Mouse (Mus musculus) retina, postnatal 7 days (tissue): ENCODE results near the gene Efcab12.

ENCODE experiments used
- DNase-seq: peaks from one replicate; pipeline ENCODE4 v3.0.0-alpha.2; 2012; ENCODE audit warnings: low read depth, low spot score

Efcab12 gene

DNA sequence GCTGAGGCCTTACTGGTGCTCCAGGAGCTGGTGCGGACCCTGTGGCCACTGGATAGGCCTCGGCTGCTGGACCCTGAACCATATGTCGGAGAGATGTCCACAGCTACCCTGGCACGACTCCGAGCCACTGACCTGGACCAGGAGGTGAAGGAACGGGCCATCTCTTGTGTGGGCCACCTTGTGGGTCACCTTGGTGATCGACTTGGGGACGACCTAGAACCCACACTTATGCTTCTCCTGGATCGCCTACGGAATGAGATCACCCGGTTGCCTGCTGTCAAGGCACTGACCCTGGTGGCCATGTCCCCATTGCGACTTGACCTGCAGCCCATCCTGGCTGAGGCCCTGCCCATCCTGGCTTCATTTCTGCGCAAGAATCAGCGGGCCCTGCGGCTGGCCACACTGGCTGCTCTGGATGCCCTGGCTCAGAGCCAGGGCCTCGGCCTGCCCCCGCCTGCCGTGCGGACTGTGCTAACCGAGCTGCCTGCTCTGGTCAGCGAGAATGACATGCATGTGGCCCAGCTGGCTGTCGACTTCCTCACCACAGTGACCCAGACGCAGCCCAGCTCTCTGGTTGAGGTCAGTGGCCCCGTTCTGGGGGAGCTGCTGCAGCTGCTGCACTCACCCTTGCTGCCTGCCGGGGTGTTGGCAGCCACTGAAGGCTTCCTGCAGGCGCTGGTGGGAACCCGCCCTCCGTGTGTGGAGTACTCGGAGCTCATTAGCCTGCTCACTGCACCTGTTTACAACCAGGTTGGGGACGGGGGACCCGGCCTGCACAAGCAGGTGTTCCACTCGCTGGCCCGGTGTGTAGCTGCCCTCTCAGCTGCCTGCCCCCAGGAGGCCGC lies 46.1 kb downstream of the Efcab12 start:
- no peak for DNase-seq

DNA sequence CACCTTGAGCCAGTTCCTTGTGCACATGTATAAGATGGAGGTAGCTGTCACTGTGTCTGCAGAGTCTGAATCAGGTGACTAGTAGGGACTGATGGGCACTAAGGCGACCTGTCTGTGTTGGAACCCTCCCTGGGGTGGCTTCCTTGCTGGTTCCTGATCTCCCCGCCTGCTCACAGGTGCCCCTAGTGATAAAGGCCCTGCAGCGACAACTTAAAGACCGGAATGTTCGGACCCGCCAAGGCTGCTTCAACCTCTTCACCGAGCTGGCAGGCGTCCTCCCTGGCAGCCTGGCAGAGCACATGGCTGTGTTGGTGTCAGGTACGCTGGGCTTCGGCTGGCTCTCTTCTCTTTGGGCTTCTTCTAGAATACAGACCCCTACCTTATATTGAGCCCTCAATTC lies 47.2 kb downstream of the Efcab12 start:
- no peak for DNase-seq

DNA sequence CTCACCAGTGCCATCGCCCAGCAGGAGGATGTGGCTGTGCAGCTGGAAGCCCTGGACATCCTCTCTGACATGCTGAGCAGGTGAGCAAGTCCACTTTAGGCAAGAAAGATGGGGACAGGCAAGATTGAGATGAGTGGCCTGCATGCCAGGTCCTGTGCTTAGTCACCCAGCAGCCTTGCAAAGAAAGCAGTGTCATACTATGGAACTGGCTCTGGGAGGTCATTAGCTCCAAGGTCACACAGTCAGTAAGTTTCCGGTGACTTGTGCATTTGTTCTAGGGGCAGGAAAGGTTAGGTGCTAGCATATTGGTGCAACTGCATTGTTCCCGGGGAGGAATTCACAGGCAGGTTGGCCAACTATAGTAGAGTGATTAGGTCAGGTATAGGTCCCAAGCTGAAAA lies 55.4 kb downstream of the Efcab12 start:
- no peak for DNase-seq

DNA sequence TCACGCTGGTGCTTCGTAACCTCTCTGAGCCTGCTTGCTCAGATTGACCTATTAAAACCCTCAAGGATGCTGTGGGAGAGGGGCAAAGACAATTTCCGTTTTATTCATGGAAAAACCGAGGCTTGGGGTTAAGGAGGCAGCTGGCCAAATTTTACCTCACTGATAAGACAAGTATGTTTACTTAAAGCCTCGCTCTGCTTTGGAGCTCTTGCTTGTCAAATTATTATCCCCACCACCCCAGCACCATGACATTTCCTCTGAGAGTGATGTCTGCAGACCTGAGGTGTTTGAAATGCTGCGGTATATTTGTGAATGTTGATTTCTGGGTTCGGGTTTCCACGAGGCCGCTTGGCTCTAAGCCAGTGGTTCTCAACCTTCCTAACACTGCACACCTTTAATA lies 61.8 kb downstream of the Efcab12 start:
- no peak for DNase-seq

DNA sequence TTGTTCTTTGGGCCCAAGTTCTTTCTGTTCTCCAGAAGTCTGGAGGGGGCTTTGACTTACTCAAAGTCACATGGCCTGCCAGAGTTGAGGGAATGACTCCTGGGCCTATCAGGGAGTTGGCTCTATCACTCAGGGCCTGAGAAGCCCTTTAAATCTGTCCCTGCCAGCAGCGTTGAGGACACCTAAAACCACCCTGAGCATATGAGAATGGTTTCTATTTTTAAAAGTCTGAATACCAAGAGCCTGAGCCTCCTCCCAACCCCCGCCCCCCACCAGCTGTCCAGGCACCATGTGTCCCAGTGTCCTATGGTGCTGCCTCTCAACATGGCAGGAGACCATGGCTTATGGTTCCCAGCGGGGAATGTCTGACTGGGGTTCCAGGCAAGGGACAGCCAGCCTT lies 62.4 kb downstream of the Efcab12 start:
- DNase-seq: no peak

DNA sequence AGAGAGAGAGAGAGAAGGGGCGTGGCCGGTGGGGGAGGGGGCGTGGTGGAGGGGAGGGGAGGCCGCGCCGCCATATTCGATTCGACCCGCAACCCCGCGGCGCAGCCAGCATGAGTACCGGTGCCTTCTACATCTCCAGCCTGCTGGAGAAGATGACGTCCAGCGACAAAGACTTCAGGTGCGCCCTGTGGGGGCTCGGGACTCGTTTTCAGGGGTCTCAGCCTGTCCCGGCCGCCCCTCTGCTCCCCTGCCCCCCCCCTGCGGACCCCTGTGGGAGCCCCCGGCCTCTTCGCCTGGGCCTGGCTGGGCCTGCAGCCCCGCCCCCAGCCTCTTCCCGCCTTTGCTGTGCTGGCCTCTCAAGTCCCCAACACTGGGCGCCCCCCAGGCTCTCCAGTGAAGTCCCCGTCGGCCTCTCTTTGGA lies 63.7 kb downstream of the Efcab12 start, which contains the start of gene Cand2:
Cand2 (plus strand) TSS at position 38 of the 421 bp plus-strand sequence.
- peak; percentile 45 for DNase-seq

DNA sequence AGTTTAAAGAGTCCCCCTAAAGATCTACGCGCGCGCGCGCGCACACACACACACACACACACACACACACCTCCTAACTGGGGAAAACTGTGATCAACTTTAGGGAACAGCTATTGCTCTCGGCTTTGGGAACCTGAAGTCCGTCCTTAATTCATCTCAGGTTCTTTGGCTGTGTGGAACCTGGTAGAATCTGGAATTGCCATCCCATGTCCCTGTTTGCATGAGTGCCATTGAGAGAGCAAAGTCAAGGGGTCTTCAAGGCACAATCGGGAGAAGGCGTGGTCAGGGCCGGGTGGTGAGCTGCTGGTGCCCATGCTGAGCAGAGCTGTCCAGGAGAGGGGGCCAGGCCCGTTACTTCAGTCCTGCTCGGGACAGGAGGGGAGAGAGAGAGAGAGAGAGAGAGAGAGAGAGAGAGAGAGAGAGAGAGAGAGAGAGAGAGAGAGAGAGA lies 64.2 kb downstream of the Efcab12 start:
- no peak for DNase-seq

DNA sequence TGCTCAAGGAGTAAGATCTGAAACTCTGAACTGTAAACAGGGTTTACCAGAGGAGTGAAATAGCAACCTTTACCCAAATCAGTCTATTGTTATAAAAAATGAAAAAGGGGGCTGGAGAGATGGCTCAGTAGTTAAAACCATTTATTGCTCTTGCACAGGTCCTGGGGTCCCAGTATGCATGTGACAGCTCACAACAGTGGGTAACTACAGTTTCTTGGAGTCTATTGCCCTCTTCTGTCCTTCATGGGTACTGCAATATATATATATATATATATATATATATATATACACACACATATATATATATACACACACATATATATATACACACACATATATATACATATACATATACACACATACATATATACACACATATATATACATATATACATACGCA lies 65.6 kb downstream of the Efcab12 start:
- no peak for DNase-seq

DNA sequence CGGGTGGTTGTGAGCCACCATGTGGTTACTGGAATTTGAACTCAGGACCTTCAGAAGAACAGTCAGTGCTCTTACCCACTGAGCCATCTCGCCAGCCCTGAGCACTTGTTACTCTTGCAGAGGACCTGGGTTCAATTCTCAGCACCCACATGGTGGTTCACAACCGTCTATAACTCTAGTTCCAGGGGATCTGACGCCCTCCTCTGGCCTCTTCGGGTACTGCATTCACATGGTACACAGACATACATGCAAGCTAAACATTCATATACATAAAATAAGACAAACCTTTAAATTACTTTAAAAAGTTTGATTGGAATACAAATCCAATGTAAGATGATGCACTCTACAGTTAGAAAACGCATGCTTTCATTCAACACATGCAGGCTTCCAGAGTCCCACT lies 66.0 kb downstream of the Efcab12 start:
- no peak for DNase-seq

DNA sequence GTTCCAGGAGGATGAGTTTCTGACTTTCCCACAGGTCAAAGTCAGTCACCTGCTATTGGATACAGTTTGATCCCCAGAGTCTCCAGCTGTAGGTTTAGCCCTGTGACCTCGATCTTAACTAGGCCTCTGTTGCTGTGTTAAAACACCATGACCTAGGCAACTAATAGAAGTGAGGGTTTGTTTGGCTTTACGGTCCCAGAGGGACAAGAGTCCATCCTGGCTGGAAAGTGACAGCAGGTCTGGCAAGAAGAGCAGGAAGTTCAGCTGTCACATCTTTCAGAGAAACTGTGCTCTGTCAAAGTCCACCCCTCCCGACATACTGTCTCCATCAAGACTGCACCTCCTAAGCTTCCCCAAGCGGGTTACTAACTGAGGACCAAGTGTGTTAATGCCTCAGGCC lies 67.4 kb downstream of the Efcab12 start:
- no peak for DNase-seq

DNA sequence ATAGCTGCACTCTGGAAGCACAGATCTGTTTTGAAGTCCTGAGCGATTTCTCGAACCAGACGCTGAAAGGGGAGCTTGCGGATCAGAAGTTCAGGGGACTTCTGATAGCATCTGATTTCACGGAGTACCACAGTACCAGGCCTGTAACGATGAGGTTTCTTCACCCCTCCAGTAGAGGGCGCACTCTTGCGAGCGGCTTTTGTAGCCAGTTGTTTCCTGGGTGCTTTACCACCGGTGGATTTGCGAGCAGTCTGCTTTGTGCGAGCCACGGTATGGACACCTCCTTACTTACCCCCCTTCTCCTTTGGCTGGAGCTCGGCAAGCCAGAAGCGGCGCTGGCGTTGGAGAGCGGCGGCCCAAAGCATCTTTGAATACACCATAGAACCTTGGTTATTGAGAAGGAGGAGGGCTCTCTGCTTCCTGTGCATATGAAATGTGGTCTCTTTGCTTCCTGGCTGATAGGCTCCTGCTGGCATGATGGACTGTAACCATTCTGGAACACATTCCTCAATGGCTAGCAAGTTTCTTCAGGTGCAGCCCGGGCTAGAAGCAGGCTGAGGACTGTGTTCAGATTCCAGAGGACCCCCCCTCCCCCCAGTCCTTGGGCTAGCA lies 68.0 kb downstream of the Efcab12 start:
- DNase-seq: no peak

DNA sequence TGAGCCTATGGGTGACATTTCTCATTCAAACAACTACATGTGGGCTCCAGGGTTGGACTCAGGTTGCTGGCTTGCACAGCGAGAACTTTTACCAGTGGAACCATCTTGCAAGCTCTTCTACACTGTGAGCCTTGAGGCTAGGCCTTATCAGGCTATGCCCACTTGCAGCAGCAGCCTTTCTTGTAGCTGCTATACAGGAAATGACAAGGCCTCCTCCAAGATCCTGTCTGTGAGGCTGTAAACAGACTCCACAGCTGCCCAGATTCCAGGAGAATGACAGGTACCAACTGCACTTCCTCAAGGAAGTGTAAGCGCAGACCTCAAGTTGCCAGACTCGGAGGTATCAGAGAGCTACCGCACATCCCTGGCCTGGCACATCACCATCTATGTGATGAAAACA lies 70.0 kb downstream of the Efcab12 start:
- no peak for DNase-seq

DNA sequence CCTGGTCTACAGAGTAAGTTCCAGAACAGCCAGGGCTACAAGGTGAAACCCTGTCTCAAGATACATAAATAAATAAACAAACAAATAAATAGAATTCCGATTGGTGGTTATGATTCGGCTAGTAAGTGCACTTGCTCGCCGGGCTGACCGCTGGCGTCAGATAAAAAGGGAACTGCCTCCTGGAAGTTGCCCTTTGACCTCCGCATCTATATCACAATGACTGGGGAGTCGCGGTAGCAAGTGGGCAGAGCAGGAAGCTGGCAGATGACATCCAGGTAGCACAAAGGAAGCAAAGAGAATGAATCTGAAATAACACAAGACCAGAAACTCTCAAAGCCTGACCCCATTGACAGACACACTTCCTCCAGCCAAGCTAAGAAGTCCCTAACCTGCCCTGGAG lies 70.9 kb downstream of the Efcab12 start:
- no peak for DNase-seq

DNA sequence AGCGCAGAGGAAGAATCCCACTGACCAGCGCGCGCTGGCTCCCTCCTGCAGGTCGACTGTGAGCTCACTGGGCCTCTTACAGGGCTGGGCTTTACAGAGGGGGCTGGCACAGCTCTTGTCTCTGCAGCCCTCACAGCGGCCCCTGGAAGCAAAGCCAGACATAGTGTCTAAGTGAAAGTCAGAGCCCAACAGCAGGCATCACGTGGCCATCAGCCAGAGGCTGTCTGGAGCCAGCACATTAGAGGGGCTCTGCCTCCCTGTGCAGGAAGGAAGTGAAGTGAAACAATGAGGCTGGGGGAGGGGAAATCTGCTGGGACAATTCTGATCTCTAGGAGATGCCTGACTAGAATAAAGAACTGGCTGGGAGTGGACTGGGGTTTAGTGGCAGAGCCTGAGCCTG lies 74.0 kb downstream of the Efcab12 start:
- peak; percentile 11 for DNase-seq

DNA sequence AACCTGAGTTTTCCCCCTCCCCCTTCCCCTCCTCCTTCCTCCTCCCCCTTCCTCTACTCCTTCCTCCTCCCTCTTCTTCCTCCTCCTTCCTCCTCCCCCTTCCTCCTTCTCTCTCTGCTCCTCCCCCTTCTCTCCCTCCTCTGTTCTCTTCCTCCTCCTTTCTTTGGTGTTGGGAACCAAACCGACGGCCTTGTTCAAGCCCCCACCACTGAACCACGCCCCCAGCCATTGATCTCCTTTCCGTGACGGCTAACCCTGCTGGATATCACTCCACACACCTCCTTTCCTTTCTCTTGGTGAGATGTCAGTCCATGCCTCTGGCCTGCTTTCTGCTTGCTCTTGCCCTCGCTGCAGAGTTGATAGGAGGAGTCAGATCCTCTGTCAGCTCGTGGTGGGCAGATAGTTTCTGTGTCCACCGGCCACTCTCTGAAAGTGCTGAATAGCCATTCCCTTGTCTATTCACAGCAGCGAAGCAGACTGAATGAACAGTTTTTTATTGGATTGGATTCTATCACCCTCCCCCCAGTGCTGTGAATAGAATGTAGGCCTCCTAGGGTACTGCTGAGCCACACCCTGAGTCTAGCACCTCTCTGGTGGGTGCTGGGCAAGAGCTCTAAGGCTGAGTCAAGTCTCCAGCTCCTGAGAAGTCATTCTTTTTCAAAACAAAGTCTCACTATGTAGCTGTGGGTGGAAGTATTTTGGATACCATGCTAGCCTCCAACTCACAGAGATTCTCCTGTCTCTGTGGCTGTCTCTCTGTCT lies 76.0 kb downstream of the Efcab12 start, which contains the start of gene Tmem40:
Tmem40 (minus strand) TSS at position 416 of the 762 bp plus-strand sequence.
- no peak for DNase-seq

DNA sequence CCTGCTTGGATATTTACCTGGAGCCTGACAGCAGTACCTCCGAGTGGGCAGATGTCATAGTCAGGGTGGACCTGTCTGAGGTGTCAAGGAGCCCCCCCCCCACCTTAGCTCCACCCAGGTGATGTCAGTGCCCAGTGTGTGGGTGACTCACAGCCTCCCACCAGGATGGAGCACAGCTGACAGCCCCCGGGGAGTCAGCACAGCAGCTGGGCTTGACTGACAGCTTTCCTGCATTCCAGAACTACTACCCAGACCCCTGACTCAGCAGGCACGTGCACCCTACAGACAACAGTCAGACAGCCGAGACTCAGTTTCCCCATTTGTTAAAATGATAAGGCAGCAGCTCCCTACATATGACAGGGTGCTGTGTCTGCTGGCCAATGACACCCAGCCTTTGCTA lies 77.2 kb downstream of the Efcab12 start:
- DNase-seq: no peak
